Mouse (Mus musculus): Measurements from ENCODE around the gene Grik4. TPM values are rescaled to one million over a fixed set of nuclear protein-coding genes. Genes with fewer than 3 reads are reported as not detected.
"Not testable (repeated sequence)": the region's sequence is repeated elsewhere in the genome, so short reads cannot be mapped to it uniquely, and the experiment has no call there.

The Grik4 gene
- total and polyA plus RNA-seq, 2 experiments = under 0.01 to 0.09 TPM

GRCm38 (mm10) chr9:42786286-42786685, 158.0 kb downstream of the Grik4 start:
- H3K9ac ChIP-seq (ENCODE audit: low read depth, low read length) = no peak overlapping the region
- H3K4me1 ChIP-seq (ENCODE audit: control insufficient read depth, insufficient read depth, low read length) = no peaks in the 10 kb centered on the region
- 77% methylated on average over 2 of the region's 2 CpGs for WGBS
- no peaks in the 10 kb centered on the region for H3K36me3 ChIP-seq (ENCODE audit: control insufficient read depth, insufficient read depth, low read length)
- no peaks in the 10 kb centered on the region for H3K27me3 ChIP-seq (ENCODE audit: control insufficient read depth, insufficient read depth, low read length)
- H3K4me3 ChIP-seq (ENCODE audit: insufficient read depth, low read depth, low read length) = no peak overlapping the region
- H3K79me2 ChIP-seq (ENCODE audit: control insufficient read depth, insufficient read depth, low read length) = no peaks in the 10 kb centered on the region
- no peak for DNase-seq (ENCODE audit: extremely low read depth, low read depth, low spot score)
- TF ChIP-seq POLR2A (IDR thresholded peaks at IDR 0.05; ENCODE audit: extremely low read depth, insufficient read depth, low read length) = no peak
- no peak for TF ChIP-seq CTCF (IDR thresholded peaks at IDR 0.05; ENCODE audit: low read depth, low read length)
- H3K27ac ChIP-seq (replicated peaks; ENCODE audit: insufficient read depth, low read depth, low read length) = no peak overlapping the region

- Histone ChIP-seq H3K79me2 (ENCODE audit: control insufficient read depth, insufficient read depth, low read length) (no peaks in the 10 kb centered on the region), H3K9ac (ENCODE audit: low read depth, low read length) (no peak overlapping the region), H3K27me3 (ENCODE audit: control insufficient read depth, insufficient read depth, low read length) (no peaks in the 10 kb centered on the region), H3K27ac (replicated peaks; ENCODE audit: insufficient read depth, low read depth, low read length) (no peak overlapping the region), H3K4me1 (ENCODE audit: control insufficient read depth, insufficient read depth, low read length) (no peaks in the 10 kb centered on the region), H3K36me3 (ENCODE audit: control insufficient read depth, insufficient read depth, low read length) (no peaks in the 10 kb centered on the region), H3K4me3 (ENCODE audit: insufficient read depth, low read depth, low read length) (no peak overlapping the region)
- no peak for TF ChIP-seq POLR2A (IDR thresholded peaks at IDR 0.05; ENCODE audit: extremely low read depth, insufficient read depth, low read length)
- no peak for TF ChIP-seq CTCF (IDR thresholded peaks at IDR 0.05; ENCODE audit: low read depth, low read length)
- 81% methylated on average over 10 of the region's 10 CpGs for WGBS
- DNase-seq (ENCODE audit: extremely low read depth, low read depth, low spot score) = no peak
Observed at GRCm38 (mm10) chr9:42785173-42785830, 159.0 kb downstream of the Grik4 start.

GRCm38 (mm10) chr9:42783248-42783903, 160.9 kb downstream of the Grik4 start:
- H3K36me3 ChIP-seq (ENCODE audit: control insufficient read depth, insufficient read depth, low read length) = no peaks in the 10 kb centered on the region
- TF ChIP-seq CTCF (IDR thresholded peaks at IDR 0.05; ENCODE audit: low read depth, low read length) (no peak), POLR2A (IDR thresholded peaks at IDR 0.05; ENCODE audit: extremely low read depth, insufficient read depth, low read length) (no peak)
- no peaks in the 10 kb centered on the region for H3K4me1 ChIP-seq (ENCODE audit: control insufficient read depth, insufficient read depth, low read length)
- H3K27ac ChIP-seq (replicated peaks; ENCODE audit: insufficient read depth, low read depth, low read length) = no peak overlapping the region
- no peaks in the 10 kb centered on the region for H3K79me2 ChIP-seq (ENCODE audit: control insufficient read depth, insufficient read depth, low read length)
- H3K4me3 ChIP-seq (ENCODE audit: insufficient read depth, low read depth, low read length) = no peak overlapping the region
- H3K9ac ChIP-seq (ENCODE audit: low read depth, low read length) = no peak overlapping the region
- no peak for DNase-seq (ENCODE audit: extremely low read depth, low read depth, low spot score)
- 0 out of 2 replicates have a peak, but pooled peaks cover 4% of the 10 kb centered on the region for H3K27me3 ChIP-seq (ENCODE audit: control insufficient read depth, insufficient read depth, low read length)
- 67% methylated on average over 8 of the region's 8 CpGs for WGBS

GRCm38 (mm10) chr9:42778471-42779263, 165.6 kb downstream of the Grik4 start:
- H3K79me2 ChIP-seq (ENCODE audit: control insufficient read depth, insufficient read depth, low read length); DNase-seq (ENCODE audit: extremely low read depth, low read depth, low spot score); H3K27ac ChIP-seq (replicated peaks; ENCODE audit: insufficient read depth, low read depth, low read length); H3K9ac ChIP-seq (ENCODE audit: low read depth, low read length); H3K4me1 ChIP-seq (ENCODE audit: control insufficient read depth, insufficient read depth, low read length); H3K27me3 ChIP-seq (ENCODE audit: control insufficient read depth, insufficient read depth, low read length); H3K4me3 ChIP-seq (ENCODE audit: insufficient read depth, low read depth, low read length); H3K36me3 ChIP-seq (ENCODE audit: control insufficient read depth, insufficient read depth, low read length): not testable (repeated sequence)
- WGBS = 22% methylated on average over 21 of the region's 21 CpGs

- Histone ChIP-seq H3K79me2 (ENCODE audit: control insufficient read depth, insufficient read depth, low read length) (no peaks in the 10 kb centered on the region), H3K9ac (ENCODE audit: low read depth, low read length) (no peak overlapping the region), H3K27me3 (ENCODE audit: control insufficient read depth, insufficient read depth, low read length) (peaks cover 5% of the 10 kb centered on the region; the same call in 1 of the 2 replicates), H3K4me1 (ENCODE audit: control insufficient read depth, insufficient read depth, low read length) (no peaks in the 10 kb centered on the region), H3K4me3 (ENCODE audit: insufficient read depth, low read depth, low read length) (no peak overlapping the region), H3K36me3 (ENCODE audit: control insufficient read depth, insufficient read depth, low read length) (no peaks in the 10 kb centered on the region), H3K27ac (replicated peaks; ENCODE audit: insufficient read depth, low read depth, low read length) (no peak overlapping the region)
- WGBS = 80% methylated on average over 8 of the region's 8 CpGs
- DNase-seq (ENCODE audit: extremely low read depth, low read depth, low spot score) = no peak
- TF ChIP-seq CTCF (IDR thresholded peaks at IDR 0.05; ENCODE audit: low read depth, low read length) (no peak), POLR2A (IDR thresholded peaks at IDR 0.05; ENCODE audit: extremely low read depth, insufficient read depth, low read length) (no peak)
Observed at GRCm38 (mm10) chr9:42777913-42778312, 166.4 kb downstream of the Grik4 start.

Measured in liver, adult 2 months (tissue).